Mouse (Mus musculus): ENCODE measurements at regions not wholly inside any gene's neighbourhood (a gene's known extent, or its start where the extent isn't known, plus 50 kb on each side); places are given as distances from the start of the nearest gene placed in this dataset.

- TF ChIP-seq CTCF (IDR thresholded peaks at IDR 0.05; ENCODE audit: low read depth), result no peak
- TF ChIP-seq EP300 (IDR thresholded peaks at IDR 0.05; ENCODE audit: low read depth), result no peak
These were observed 440.8 kb downstream of the Mctp2 start for GRCm38 (mm10) chr7:71865371-71866166.

Measured in heart, postnatal 0 days (tissue).